Mouse (Mus musculus): ENCODE measurements around the gene Hmmr.
A peak's percentile ranks its signal among the peaks of the same experiment; 100 is the strongest.

The Hmmr gene

DNA sequence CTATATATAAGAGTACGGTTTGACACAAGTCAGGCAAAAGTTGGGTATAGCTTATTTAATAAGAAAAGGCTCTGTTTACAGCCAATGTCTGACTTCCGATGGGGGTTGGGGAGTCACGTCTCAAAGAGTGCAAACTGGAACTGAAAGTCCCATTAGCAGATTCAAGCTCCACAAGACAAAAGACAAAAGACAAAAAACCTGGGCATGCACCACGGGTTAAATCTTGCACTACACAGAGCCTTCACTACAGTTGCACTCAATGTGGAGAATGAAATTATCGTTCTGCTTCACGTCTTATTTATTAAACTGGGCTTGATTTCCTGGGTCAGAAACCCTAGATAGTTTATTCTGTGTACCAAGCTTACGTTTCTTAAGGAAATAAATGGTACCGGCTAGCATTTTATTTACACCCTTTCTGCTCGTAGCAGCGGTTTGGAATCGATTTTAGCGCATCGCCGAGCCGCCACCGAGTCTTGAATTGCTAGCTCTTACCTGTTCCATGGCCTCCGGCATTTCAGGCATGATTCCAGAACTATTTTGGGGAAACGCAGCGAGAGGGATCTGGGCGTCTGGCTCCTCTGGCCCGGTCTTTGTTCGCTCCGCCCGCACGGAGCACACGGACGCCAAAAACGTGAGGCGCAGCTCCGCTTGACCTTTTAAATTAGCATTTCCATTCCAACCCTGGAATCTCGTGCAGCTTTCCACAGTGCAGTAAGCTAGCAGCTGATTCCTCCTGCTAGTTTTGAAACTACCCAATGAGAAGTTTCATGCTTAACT is 38.7 kb downstream of the Hmmr start:
- DNase-seq (ENCODE audit: low spot score): no peak

DNA sequence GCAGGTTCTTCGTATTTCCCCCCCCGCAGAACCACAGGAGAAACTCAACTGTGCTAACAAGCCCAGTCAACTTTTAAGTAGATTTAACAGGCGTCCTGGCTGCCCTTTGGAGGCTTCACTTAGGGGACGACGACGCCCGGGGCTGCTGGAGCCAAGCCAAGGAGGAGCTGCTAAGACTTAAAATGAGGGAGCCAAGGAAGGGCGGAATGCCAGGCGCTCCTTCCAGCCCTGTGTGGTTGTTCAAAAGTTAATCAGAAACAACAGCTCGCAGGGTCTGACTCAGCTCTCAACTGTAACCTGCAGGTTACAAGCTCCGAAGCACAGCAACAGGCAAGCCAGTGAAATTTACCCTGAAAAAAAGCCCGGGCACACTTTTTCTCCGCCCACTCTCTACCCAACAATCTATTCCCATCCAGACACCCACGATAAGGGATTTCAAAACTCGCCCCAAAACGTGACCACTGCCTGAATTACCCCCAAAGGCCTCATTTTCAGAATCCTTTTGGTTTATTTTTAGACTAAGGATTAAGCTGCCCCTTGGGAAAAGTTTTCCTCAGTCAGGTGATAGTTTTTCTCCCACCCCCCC is 39.8 kb downstream of the Hmmr start:
- no peak for DNase-seq (ENCODE audit: low spot score)

DNA sequence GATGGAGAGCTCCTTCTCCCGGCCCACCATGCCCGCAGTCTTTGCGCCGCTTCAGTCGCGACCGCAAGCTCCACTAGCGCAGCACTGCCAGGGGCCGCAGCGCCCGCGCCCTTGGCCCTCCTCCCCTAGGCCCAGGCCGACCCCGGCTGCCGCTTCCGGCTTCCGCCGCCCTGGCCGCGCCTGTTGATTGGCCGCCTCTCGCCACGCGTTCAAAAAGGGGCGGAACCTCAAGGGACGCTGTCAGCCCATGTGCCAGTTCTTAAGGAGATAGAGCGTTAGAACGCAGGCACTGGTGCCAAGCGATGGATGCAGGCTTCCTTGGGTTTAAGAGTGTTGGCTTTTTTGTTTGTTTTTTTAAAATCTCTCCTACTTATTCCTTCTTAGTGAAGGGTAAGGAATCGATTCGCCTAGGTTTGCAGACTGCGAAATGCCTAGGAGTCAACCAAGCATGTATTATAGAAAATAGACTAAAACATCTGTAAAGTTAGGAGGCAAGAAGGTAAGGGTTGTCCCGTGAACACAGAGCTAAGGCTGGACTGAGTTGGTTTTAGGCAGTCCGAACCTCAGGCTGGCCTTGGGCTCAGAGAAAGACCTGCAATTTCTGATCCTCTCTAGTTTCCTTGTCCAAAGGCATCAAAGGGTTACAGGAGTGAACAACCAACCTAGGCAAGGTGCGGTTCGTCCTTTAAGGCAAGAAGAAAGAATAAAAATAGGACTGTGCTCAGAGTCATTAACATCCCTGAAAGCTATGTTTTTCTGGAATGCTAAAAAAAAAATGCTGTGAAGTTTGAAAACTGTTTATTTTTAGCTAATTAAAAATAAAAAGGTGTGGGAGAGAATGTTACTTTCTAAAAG is 40.5 kb downstream of the Hmmr start:
- DNase-seq (ENCODE audit: low spot score): peak; percentile 71

DNA sequence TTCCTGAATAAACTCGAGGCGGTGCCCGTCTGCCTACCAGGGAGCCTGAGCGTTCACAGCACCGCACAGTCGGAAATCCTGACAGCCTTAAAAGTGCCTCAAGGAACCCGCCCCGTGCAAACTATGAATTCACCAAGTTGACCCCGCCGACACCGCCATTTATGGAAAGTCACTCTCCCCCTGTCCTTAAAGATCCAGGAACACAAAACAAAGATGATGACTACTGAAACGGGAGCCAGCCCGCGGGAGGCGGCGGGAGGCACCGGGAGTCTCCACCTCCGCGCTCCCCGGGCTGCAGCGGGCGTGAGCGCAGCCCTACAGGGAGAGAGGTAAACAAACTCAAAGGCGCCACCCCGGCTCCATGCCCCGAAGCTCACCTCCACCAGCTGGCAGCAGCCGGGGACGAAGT is 41.1 kb downstream of the Hmmr start:
- DNase-seq (ENCODE audit: low spot score): no peak

DNA sequence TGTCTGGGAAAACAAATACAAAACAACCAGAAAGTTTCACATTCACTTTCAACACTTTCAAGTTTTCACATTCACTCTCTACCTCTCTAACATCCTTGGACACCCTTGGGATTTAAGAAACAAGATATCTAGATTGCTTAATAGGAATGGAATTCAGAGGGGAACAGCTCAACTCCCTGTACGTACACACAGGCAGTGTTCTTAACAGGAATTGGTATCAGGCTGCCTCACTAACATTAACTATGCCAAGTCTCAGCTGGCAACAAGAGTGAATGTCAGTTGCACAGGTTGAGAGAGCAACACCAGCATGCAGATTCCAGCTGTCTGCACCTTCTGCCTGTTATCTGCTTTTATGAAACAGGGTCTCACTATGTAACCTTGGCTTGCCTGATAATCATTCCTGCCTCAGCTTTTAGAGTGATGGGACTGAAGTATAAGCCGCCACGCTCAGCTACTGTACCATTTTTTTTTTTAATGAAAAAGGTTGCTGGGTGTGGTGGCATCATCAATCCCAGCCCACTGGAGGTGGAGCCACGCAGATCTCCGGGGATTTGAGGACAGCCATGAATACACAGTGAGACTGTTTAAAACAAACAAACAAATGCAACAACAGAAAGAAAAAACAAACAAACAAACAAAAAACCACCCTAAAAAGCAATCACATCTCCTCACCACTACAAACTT is 42.6 kb downstream of the Hmmr start:
- no peak for DNase-seq (ENCODE audit: low spot score)

DNA sequence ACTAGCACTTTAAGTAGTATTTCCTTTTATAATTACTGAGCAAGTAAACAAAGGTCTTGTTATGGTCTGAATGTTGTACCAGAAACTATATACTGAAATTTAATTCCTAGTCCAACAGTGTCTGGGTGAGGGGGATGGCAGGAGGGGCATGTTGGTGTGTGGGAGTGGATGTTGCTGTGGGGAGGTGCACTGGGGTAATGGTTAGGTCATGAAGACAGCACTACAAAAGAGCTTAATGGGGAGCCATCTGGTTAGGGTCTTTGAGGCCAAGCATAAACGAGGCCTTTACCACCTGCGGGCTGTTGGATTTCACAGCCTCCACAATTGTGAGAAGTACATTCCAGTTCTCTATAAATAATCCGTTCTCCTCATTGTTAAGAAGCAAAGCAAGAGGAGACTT is 49.9 kb downstream of the Hmmr start:
- DNase-seq (ENCODE audit: low spot score): no peak

DNA sequence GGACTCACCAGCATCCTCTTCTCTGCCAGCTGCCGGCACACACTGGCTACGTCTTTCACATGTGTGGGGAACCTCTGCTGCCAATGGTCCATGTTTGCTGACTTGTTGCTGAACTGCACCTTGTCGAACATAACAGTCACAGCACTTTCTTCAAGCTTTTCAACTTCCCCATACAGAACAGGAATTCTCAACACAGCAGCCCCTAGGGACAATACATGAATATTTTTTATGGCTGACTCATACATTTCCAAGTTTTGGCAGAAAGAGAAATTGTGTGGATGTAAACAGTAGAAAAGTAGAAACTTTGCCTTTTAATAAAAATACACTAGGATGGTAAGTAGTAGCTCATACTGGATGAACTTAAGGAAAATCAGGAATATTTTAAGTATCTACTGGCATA is 50.8 kb downstream of the Hmmr start:
- no peak for DNase-seq (ENCODE audit: low spot score)

DNA sequence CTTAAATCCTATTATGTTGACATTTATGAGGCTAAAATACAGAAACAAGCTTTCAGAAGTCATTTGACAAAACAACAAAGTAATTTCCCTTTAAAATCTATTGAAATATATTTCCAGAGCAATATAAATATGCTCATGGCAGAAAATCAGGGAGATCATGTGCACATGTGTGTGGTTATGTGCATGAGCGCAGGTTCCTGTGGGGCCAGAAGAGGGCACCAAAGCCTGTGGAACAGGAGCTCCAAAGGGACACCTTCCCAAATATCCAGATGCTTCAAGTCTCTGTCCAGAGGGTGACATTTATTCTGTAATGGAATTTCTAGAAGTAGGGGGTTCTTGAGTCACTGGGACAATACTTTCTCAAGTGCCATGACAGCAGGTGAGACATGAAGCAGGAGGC is 56.1 kb downstream of the Hmmr start:
- DNase-seq (ENCODE audit: low spot score): no peak

DNA sequence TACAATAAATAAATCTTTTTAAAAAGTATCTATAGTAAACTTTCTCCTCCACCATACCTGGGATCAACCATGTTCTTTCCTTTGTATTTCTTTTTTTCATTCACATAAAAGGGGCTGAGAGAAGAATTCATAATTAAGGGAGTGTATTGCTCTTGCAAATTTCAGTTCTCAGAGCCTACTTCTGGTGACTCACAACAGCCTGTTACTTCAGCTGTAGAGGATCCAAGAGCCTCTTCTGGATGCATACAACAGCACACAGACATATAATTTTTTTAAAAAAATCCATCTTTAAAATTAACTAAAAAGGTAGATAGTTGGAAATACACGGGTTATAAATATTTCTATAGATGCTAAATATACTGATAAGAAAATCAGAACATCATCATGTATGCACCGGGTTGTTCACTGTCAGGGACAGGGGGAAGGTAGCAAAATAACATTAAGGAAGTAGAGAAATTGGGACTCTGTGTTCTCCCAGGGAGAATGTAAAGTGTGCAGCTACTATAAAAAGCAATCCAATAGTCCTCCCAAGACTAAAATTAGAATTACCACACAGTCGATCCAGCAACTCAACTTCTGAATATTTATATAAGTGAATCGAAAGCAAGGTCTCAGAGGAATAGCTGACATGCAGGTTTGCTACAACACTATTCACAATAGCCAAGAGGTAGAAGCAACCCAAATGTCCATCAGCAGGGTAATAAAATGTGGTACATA is 58.0 kb downstream of the Hmmr start:
- no peak for DNase-seq (ENCODE audit: low spot score)

All from layer of hippocampus, adult 9-10 months (tissue).